Mouse (Mus musculus) MEL (cell line): ENCODE results near the gene Bicral. TPM values are rescaled to one million over a fixed set of nuclear protein-coding genes. Genes with fewer than 3 reads are reported as not detected.

Experiments used
- DNase-seq: peaks from one replicate; pipeline ENCODE4 v3.0.0; 2011; ENCODE audit warnings: low read depth, low spot score
- H3K27ac ChIP-seq: 2 replicates; pipeline ENCODE4 v1.5.1; 2012; ENCODE audit warnings: low read depth, mild to moderate bottlenecking, control low read depth, low read length, moderate library complexity; ENCODE audit not compliant: control insufficient read depth
- H3K27me3 ChIP-seq, 2 experiments: fragments of 150-350 bp in 1 of 2; sonication (generic) in 1 of 2; 2 replicates each; pipeline ENCODE4 v1.6.1; 2012; ENCODE audit warnings: low read length in 2 of 2, mild to moderate bottlenecking in 2 of 2, improper control_type of control experiment in 1 of 2, moderate library complexity in 1 of 2; ENCODE audit not compliant: insufficient read depth in 2 of 2, control insufficient read depth in 1 of 2
- H3K36me3 ChIP-seq, 2 experiments: 2 replicates each; pipeline ENCODE4 v1.6.1; 2012 to 2014; ENCODE audit warnings: low read length in 2 of 2, improper control_type of control experiment in 1 of 2, inconsistent platforms in 1 of 2, mild to moderate bottlenecking in 1 of 2; ENCODE audit not compliant: insufficient read depth in 2 of 2, control insufficient read depth in 1 of 2
- H3K4me1 ChIP-seq, 2 experiments: fragments of 150-350 bp in 1 of 2; sonication (generic) in 1 of 2; 2 replicates each; pipeline ENCODE4 v1.6.1; 2012; ENCODE audit warnings: low read length in 2 of 2, improper control_type of control experiment in 1 of 2, mild to moderate bottlenecking in 1 of 2; ENCODE audit not compliant: insufficient read depth in 2 of 2, control insufficient read depth in 1 of 2
- H3K4me3 ChIP-seq, 2 experiments: fragments of 150-350 bp in 1 of 2; sonication (generic) in 1 of 2; 2 replicates each; pipeline ENCODE4 v1.5.1; 2012; ENCODE audit warnings: low read depth in 2 of 2, low read length in 2 of 2, mild to moderate bottlenecking in 2 of 2, moderate library complexity in 2 of 2, control low read depth in 1 of 2, improper control_type of control experiment in 1 of 2; ENCODE audit not compliant: control insufficient read depth in 1 of 2, insufficient read depth in 1 of 2
- H3K79me2 ChIP-seq: 2 replicates; pipeline ENCODE4 v1.6.1; 2012; ENCODE audit warnings: mild to moderate bottlenecking, low read length, moderate library complexity; ENCODE audit not compliant: control insufficient read depth, poor library complexity, insufficient read depth
- H3K9ac ChIP-seq: 2 replicates; pipeline ENCODE4 v1.6.1; 2012; ENCODE audit warnings: low read depth, mild to moderate bottlenecking, control low read depth, low read length, moderate library complexity; ENCODE audit not compliant: control insufficient read depth, poor library complexity, severe bottlenecking
- H3K9me3 ChIP-seq: fragments of 150-350 bp; sonication (generic); replicated peaks from 2 replicates; pipeline ENCODE4 v1.6.1; 2012; ENCODE audit warnings: mild to moderate bottlenecking, low read length, improper control_type of control experiment, moderate library complexity; ENCODE audit not compliant: insufficient read depth
- BHLHE40 ChIP-seq: IDR thresholded peaks from 2 replicates; pipeline ENCODE4 v1.6.1; 2012; ENCODE audit warnings: low read depth, mild to moderate bottlenecking, inconsistent platforms, low read length, improper control_type of control experiment, borderline replicate concordance
- EP300 ChIP-seq, 2 experiments: IDR thresholded peaks; 2 replicates each; pipeline ENCODE4 v1.6.1; 2011; ENCODE audit warnings: improper control_type of control experiment in 2 of 2, low read length in 2 of 2, low read depth in 1 of 2, mild to moderate bottlenecking in 1 of 2
- ETS1 ChIP-seq: IDR thresholded peaks from 2 replicates; pipeline ENCODE4 v1.6.1; 2012; ENCODE audit warnings: low read depth, mild to moderate bottlenecking, inconsistent platforms, low read length, improper control_type of control experiment, moderate library complexity
- KAT2A ChIP-seq: conservative IDR thresholded peaks from 2 replicates; pipeline ENCODE4 v1.6.1; 2012; ENCODE audit warnings: low read depth, low read length, improper control_type of control experiment, inconsistent platforms
- MAZ ChIP-seq: IDR thresholded peaks from 2 replicates; pipeline ENCODE4 v1.6.1; 2012; ENCODE audit warnings: low read depth, mild to moderate bottlenecking, inconsistent platforms, low read length, improper control_type of control experiment
- MYC ChIP-seq: IDR thresholded peaks from 2 replicates; pipeline ENCODE4 v1.6.1; 2011; ENCODE audit warnings: low read depth, mild to moderate bottlenecking, low read length, improper control_type of control experiment, moderate library complexity
- POLR2AphosphoS2 ChIP-seq: IDR thresholded peaks from 2 replicates; pipeline ENCODE4 v1.6.1; 2011; ENCODE audit warnings: low read length, improper control_type of control experiment
- SIN3A ChIP-seq: IDR thresholded peaks from 2 replicates; pipeline ENCODE4 v1.6.1; 2012; ENCODE audit warnings: low read length, improper control_type of control experiment, inconsistent platforms
- SMC3 ChIP-seq: IDR thresholded peaks from 2 replicates; pipeline ENCODE4 v1.6.1; 2011; ENCODE audit warnings: low read depth, low read length, improper control_type of control experiment
- USF1 ChIP-seq: IDR thresholded peaks from 2 replicates; pipeline ENCODE4 v1.6.1; 2014; ENCODE audit warnings: low read depth, mild to moderate bottlenecking, inconsistent platforms, low read length, improper control_type of control experiment, moderate library complexity
- ZNF384 ChIP-seq: IDR thresholded peaks from 2 replicates; pipeline ENCODE4 v1.6.1; 2012; ENCODE audit warnings: low read depth, mild to moderate bottlenecking, inconsistent platforms, low read length, improper control_type of control experiment
- polyA plus RNA-seq, 2 experiments: library from polyadenylated mRNA; stranded (reverse) in 1 of 2; unstranded in 1 of 2; fragments of >175 nt in 1 of 2; fragments of >200 nt in 1 of 2; gene quantifications; 2 replicates each; pipeline versions ENCODE4 v1.2.1 to v1.2.4; 2012; ENCODE audit warnings: low replicate concordance in 2 of 2, low read depth in 1 of 2; ENCODE audit not compliant: insufficient read length in 2 of 2, insufficient read depth in 1 of 2, missing spikeins in 1 of 2
- total RNA-seq: library from RNA; depleted of rRNA; stranded (reverse); fragments of 300-350 nt; gene quantifications from 2 replicates; pipeline ENCODE4 v1.2.3, GENCODE M21; 2012

The Bicral gene
- total and polyA plus RNA-seq, 3 experiments = 3.7 to 6.9 TPM; not detected in 1

GRCm38 (mm10) chr17:46879841-46880311 is 21.6 kb upstream of the Bicral start:
- peak; percentile 23; the same call in 1 of the 2 replicates for TF ChIP-seq ETS1
- peak in 1 of 2 experiments; percentile 34; a peak in 1 of 4 replicates for TF ChIP-seq EP300 (IDR thresholded peaks at IDR 0.05; ENCODE audit: low read depth in 1 of 2, low read length in 2 of 2)
- TF ChIP-seq KAT2A = no peak
- Histone ChIP-seq H3K4me1 (peaks cover 6 to 39% of the 10 kb centered on the region in 2 experiments), H3K79me2 (no peaks in the 10 kb centered on the region), H3K9ac (peak overlapping the region; percentile 34), H3K27me3 (no peaks in the 10 kb centered on the region), H3K9me3 (no peaks in the 10 kb centered on the region), H3K27ac (peak overlapping the region; percentile 82), H3K36me3 (peaks cover 0 to 15% of the 10 kb centered on the region in 2 experiments; a peak in 2 of 4 replicates), H3K4me3 (peak overlapping the region; percentile 31 to 34)
- DNase-seq = peak; percentile 74

GRCm38 (mm10) chr17:46877061-46877460 is 18.8 kb upstream of the Bicral start:
- no peak overlapping the region for H3K4me3 ChIP-seq
- TF ChIP-seq POLR2AphosphoS2 = no peak
- TF ChIP-seq KAT2A = no peak
- TF ChIP-seq MAZ = no peak
- no peak for TF ChIP-seq ZNF384
- no peak for TF ChIP-seq SMC3
- TF ChIP-seq USF1 = no peak
- TF ChIP-seq, all 39 proteins: peak for 0
- H3K27ac ChIP-seq = no peak overlapping the region
- peaks cover 0 to 16% of the 10 kb centered on the region in 2 experiments; a peak in 2 of 4 replicates for H3K36me3 ChIP-seq
- no peaks in the 10 kb centered on the region for H3K27me3 ChIP-seq
- no peak overlapping the region for H3K9ac ChIP-seq
- peaks cover 6 to 33% of the 10 kb centered on the region in 2 experiments for H3K4me1 ChIP-seq
- DNase-seq = no peak
- H3K9me3 ChIP-seq = no peaks in the 10 kb centered on the region
- no peaks in the 10 kb centered on the region for H3K79me2 ChIP-seq

GRCm38 (mm10) chr17:46876371-46876950 is 18.2 kb upstream of the Bicral start:
- no peak for DNase-seq
- Histone ChIP-seq H3K36me3 (peaks cover 0 to 10% of the 10 kb centered on the region in 2 experiments; a peak in 2 of 4 replicates), H3K27me3 (no peaks in the 10 kb centered on the region), H3K27ac (no peak overlapping the region), H3K4me1 (peaks cover 4 to 32% of the 10 kb centered on the region in 2 experiments), H3K9me3 (no peaks in the 10 kb centered on the region), H3K4me3 (no peak overlapping the region), H3K79me2 (no peaks in the 10 kb centered on the region), H3K9ac (no peak overlapping the region)
- TF ChIP-seq MYC (no peak), BHLHE40 (no peak), SIN3A (no peak)
